Mouse (Mus musculus): ENCODE measurements at regions not wholly inside any gene's neighbourhood (a gene's known extent, or its start where the extent isn't known, plus 50 kb on each side); places are given as distances from the start of the nearest gene placed in this dataset.

DNA sequence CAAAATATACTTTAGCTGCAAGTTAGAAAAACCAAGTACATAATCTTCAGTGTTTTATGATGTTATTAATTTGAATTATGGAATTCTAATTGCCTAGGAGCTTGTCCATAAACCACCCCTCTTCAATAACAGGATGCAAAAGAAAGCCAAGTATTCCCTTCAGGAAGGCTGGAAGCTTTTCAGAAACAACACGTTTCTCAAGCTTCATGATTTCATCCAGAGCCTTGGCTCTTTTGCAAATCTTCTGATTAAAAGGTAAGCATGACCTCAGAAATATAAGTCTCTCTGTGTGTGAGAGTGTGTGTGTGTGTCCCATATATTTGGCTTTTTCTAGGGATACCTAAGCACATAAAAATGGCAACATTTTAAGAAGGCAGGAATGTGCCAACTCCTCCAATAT lies 570.0 kb downstream of the Gm11232 start:
- no peak for DNase-seq

DNA sequence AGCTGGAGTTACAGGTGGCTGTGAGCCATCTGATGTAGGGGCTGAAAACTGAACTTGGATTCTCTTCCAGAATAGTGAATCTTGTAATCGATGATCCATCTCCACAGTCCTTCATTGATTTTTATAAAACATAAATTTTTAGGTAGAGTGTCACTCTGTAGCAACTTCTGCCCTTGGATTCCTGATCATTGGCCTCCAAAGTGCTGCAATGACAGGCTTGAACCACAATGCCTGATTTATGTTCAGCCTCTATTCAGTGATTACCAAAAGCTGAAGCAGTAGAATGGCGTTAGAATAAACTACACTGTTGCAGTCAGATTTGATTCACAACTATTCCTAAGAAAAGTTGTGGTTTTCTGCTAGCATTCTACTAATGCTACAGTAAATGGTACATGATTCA lies 580.1 kb downstream of the Gm11232 start:
- DNase-seq, result no peak

DNA sequence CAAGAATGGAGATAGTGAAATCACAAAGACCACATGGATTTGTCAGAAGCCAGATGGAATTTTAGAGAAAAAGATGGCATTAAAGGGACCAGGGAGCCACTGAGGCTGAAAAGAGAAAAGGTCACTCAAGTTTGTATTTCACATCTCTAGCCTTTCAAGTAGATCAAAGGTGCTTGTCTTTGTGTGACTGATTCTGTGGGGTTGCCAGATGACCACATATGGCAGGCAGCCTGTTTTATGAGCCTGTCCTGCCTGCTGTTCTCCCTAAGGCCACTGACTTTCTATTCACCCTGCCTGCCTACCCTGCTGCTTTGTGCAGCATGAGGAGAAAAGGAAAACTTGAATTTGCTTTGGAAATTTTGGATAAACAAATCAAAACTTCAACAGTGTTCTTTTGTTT lies 592.0 kb downstream of the Gm11232 start:
- DNase-seq, result no peak

DNA sequence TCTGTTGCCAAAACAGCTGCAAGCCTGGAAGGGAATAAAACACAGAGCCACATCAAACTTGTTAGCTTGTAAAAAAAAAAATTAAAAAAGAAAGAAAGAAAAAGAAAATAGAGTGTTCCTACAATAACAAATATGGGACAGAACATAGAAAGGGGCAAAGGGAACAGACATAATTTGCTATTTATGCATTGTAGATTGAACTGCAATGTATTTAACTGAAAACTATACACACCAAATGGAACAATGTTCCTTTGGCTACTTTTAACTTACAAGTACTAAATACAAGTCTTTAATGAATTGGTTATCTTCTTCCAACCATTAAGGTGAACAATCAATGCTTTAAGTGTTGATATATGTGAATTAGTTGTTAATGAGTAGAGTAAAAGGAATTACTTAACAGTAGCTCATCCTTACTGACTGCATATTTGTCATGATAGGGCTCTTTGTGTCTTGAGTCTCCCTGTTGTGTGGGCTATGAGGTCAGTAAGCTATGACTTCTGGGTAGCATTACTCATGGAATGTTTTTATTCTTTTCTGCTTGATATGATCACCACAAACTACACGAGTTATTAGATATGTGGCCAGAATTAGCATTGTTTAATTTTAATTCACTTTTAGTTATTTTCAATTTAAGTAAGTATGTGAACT lies 597.0 kb upstream of the Megf9 start:
- DNase-seq, result no peak

DNA sequence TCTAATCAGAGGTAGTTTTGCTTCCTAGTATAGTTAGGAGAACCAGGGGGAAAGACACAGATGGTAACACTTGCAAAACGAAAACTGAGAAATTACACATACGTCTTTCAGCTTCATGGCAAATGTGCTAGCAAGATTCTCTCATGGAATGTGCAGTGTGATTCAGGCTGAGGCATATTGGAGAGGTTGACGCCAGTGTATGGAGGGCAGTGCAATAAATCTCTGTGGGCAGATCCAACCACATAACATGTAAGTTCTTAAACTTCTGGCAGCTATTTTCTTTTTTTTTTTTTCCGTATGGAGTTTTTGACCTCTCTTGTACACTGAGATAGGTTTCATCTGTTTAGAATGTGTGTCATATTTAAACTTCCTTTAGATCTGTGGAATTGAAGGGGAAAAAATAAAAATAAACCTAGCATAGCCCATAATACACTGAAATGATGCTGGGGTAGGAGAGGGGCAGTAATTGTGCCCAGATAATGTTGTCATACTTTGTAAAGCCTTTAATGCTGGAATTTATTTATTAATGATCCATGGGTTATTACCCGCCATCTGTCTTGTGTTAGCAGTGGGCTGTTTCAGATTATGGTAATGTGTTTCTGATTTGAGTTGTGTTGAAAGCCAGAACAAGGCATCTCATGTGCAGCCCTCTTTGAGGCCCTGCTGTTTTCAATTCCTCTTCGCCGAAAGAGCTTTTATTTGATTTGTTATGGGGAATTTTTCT lies 596.3 kb upstream of the Megf9 start:
- no peak for DNase-seq

DNA sequence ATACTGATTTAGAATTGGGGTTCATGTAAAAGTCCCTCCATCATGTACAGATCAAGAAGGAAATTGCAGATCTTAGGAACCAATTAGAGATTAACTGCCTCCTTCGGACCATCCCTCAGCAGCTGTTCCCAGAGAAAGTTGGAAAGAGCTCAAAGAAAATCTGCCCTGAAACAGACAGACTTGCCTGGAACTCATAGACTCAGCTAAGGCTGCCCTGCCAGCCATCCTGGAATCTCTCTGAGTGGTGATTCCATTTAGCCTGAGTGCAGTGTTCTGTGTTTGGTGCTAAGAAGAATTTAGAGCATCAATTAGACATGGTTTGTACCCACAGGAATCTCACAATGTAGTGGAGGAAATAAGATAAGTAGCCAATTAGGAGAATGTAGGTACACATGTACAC lies 594.5 kb upstream of the Megf9 start:
- no peak for DNase-seq
